Mouse (Mus musculus) forebrain, embryonic 15.5 days (tissue): Measurements from ENCODE around the gene Tmem138. TPM values are rescaled to one million over a fixed set of nuclear protein-coding genes. Genes with fewer than 3 reads are reported as not detected.
"Not testable (repeated sequence)": the region's sequence is repeated elsewhere in the genome, so short reads cannot be mapped to it uniquely, and the experiment has no call there.

Experiments used
- ATAC-seq: fragments of 200-750 bp; cut with Nextera tagmentation; replicated peaks from 2 replicates; pipeline ENCODE4 v1.8.0; 2017; ENCODE audit warnings: mild to moderate bottlenecking, moderate TSS enrichment, moderate library complexity
- H3K27ac ChIP-seq: fragments of 300-500 bp; sonication (generic); replicated peaks from 2 replicates; pipeline ENCODE4 v1.5.1; 2015; ENCODE audit warnings: mild to moderate bottlenecking, inconsistent platforms
- H3K27me3 ChIP-seq: fragments of 300-500 bp; sonication (generic); 2 replicates; pipeline ENCODE4 v1.6.1; 2015; ENCODE audit warnings: inconsistent platforms
- H3K36me3 ChIP-seq: fragments of 300-500 bp; sonication (generic); 2 replicates; pipeline ENCODE4 v1.6.1; 2015; ENCODE audit warnings: mild to moderate bottlenecking, inconsistent platforms
- H3K4me1 ChIP-seq: fragments of 300-500 bp; sonication (generic); 2 replicates; pipeline ENCODE4 v1.6.1; 2015; ENCODE audit warnings: inconsistent platforms
- H3K4me2 ChIP-seq: fragments of 300-500 bp; sonication (generic); replicated peaks from 2 replicates; pipeline ENCODE4 v1.6.1; 2015; ENCODE audit warnings: mild to moderate bottlenecking, inconsistent platforms
- H3K4me3 ChIP-seq: fragments of 300-500 bp; sonication (generic); 2 replicates; pipeline ENCODE4 v1.5.1; 2015; ENCODE audit warnings: mild to moderate bottlenecking, inconsistent platforms
- H3K9ac ChIP-seq: fragments of 300-500 bp; sonication (generic); replicated peaks from 2 replicates; pipeline ENCODE4 v1.6.1; 2015; ENCODE audit warnings: mild to moderate bottlenecking, inconsistent platforms
- H3K9me3 ChIP-seq: fragments of 300-500 bp; sonication (generic); 2 replicates; pipeline ENCODE4 v1.6.1; 2016; ENCODE audit warnings: inconsistent platforms
- WGBS: fragments of 180-500 bp; shearing (Covaris S2); methylation state at CpG from one replicate; pipeline ENCODE4 v1.1.7; 2015; ENCODE audit warnings: mixed read lengths; 5-methylcytosine and 5-hydroxymethylcytosine counted together
- polyA plus RNA-seq: library from polyadenylated mRNA; unstranded; fragments of >200 nt; fragmentation: Nextera tagmentation; extraction: Ambion mirVana; gene quantifications from 2 replicates; pipeline ENCODE4 v1.2.1, GENCODE M21; 2015

The Tmem138 gene
- polyA plus RNA-seq, 1 experiment from 2014 or later, result 40.5 TPM

GRCm38 (mm10) chr19:10562351-10562750 lies 14.8 kb downstream of the Tmem138 start:
- Histone ChIP-seq H3K9ac (no peak overlapping the region), H3K36me3 (no peaks in the 10 kb centered on the region), H3K9me3 (no peaks in the 10 kb centered on the region), H3K27me3 (no peaks in the 10 kb centered on the region), H3K4me1 (no peaks in the 10 kb centered on the region), H3K27ac (no peak overlapping the region), H3K4me2 (no peak overlapping the region), H3K4me3 (no peak overlapping the region)
- no peak for ATAC-seq
- WGBS, result 58% methylated on average over 5 of the region's 5 CpGs

- H3K4me2 ChIP-seq, result no peak overlapping the region
- no peaks in the 10 kb centered on the region for H3K4me1 ChIP-seq
- no peak overlapping the region for H3K4me3 ChIP-seq
- H3K9ac ChIP-seq, result no peak overlapping the region
- H3K27me3 ChIP-seq, result no peaks in the 10 kb centered on the region
- ATAC-seq, result no peak
- H3K36me3 ChIP-seq, result no peaks in the 10 kb centered on the region
- WGBS, result 73% methylated on average over 6 of the region's 6 CpGs
- no peaks in the 10 kb centered on the region for H3K9me3 ChIP-seq
- no peak overlapping the region for H3K27ac ChIP-seq
Observed at GRCm38 (mm10) chr19:10561558-10562314, 15.4 kb downstream of the Tmem138 start.

- Histone ChIP-seq H3K27ac (no peak overlapping the region), H3K27me3 (no peaks in the 10 kb centered on the region), H3K9me3 (no peaks in the 10 kb centered on the region), H3K4me1 (peaks cover 9% of the 10 kb centered on the region), H3K9ac (no peak overlapping the region), H3K4me3 (no peak overlapping the region), H3K36me3 (no peaks in the 10 kb centered on the region), H3K4me2 (no peak overlapping the region)
- 37% methylated on average over 5 of the region's 5 CpGs for WGBS
- no peak for ATAC-seq
Observed at GRCm38 (mm10) chr19:10560108-10560507, 17.1 kb downstream of the Tmem138 start.

- 74% methylated on average over 4 of the region's 4 CpGs for WGBS
- not testable (repeated sequence) for H3K9me3 ChIP-seq, H3K36me3 ChIP-seq, H3K4me2 ChIP-seq, ATAC-seq, H3K27me3 ChIP-seq, H3K9ac ChIP-seq, H3K27ac ChIP-seq, H3K4me3 ChIP-seq
- peaks cover 21% of the 10 kb centered on the region for H3K4me1 ChIP-seq
Observed at GRCm38 (mm10) chr19:10557837-10558375, 19.3 kb downstream of the Tmem138 start.

GRCm38 (mm10) chr19:10557430-10557829 lies 19.7 kb downstream of the Tmem138 start:
- Histone ChIP-seq H3K4me2 (no peak overlapping the region), H3K9me3 (no peaks in the 10 kb centered on the region), H3K27ac (no peak overlapping the region), H3K4me3 (no peak overlapping the region), H3K4me1 (peaks cover 21% of the 10 kb centered on the region), H3K36me3 (no peaks in the 10 kb centered on the region), H3K27me3 (no peaks in the 10 kb centered on the region), H3K9ac (no peak overlapping the region)
- ATAC-seq, result no peak
- 65% methylated on average over 2 of the region's 2 CpGs for WGBS

- Histone ChIP-seq H3K9me3 (no peaks in the 10 kb centered on the region), H3K4me2 (no peak overlapping the region), H3K36me3 (peaks cover 2% of the 10 kb centered on the region), H3K9ac (no peak overlapping the region), H3K27me3 (no peaks in the 10 kb centered on the region), H3K27ac (no peak overlapping the region), H3K4me1 (peaks cover 21% of the 10 kb centered on the region), H3K4me3 (no peak overlapping the region)
- ATAC-seq, result no peak
- WGBS, result 61% methylated on average over 2 of the region's 2 CpGs
Observed at GRCm38 (mm10) chr19:10557001-10557400, 20.2 kb downstream of the Tmem138 start.

- Histone ChIP-seq H3K9ac (peak within 1 kb of the TSS; percentile 69), H3K4me2 (peak within 1 kb of the TSS; percentile 83), H3K27me3 (no peaks in the 10 kb centered on the region), H3K27ac (peak within 1 kb of the TSS; percentile 84), H3K9me3 (no peaks in the 10 kb centered on the region), H3K4me1 (peaks cover 21% of the 10 kb centered on the region), H3K36me3 (peaks cover 13% of the 10 kb centered on the region), H3K4me3 (peak within 1 kb of the TSS; percentile 71)
- under 1% methylated on average over 43 of the region's 43 CpGs for WGBS
- peak; percentile 99 for ATAC-seq
Observed at GRCm38 (mm10) chr19:10555624-10556510, 21.3 kb downstream of the Tmem138 start, which contains the start of gene Tmem216. Gene Tmem216, minus strand, starts transcription at chr19:10556238.

GRCm38 (mm10) chr19:10539454-10539853 lies 37.7 kb downstream of the Tmem138 start:
- Histone ChIP-seq H3K9me3 (no peaks in the 10 kb centered on the region), H3K4me2 (no peak overlapping the region), H3K27ac (no peak overlapping the region), H3K9ac (no peak overlapping the region), H3K27me3 (no peaks in the 10 kb centered on the region), H3K4me1 (no peaks in the 10 kb centered on the region), H3K36me3 (peaks cover 87% of the 10 kb centered on the region), H3K4me3 (no peak overlapping the region)
- 96% methylated on average over 5 of the region's 5 CpGs for WGBS
- ATAC-seq, result no peak

- Histone ChIP-seq H3K9me3 (no peaks in the 10 kb centered on the region), H3K4me2 (no peak overlapping the region), H3K36me3 (peaks cover 52% of the 10 kb centered on the region), H3K27me3 (no peaks in the 10 kb centered on the region), H3K4me1 (peaks cover 23% of the 10 kb centered on the region), H3K4me3 (no peak overlapping the region), H3K9ac (no peak overlapping the region), H3K27ac (no peak overlapping the region)
- 93% methylated on average over 1 of the region's 1 CpGs for WGBS
- ATAC-seq, result no peak
Observed at GRCm38 (mm10) chr19:10530082-10530481, 47.1 kb downstream of the Tmem138 start.

GRCm38 (mm10) chr19:10525910-10526309 lies 51.3 kb downstream of the Tmem138 start, which contains the start of gene Sdhaf2:
Gene Sdhaf2, minus strand, starts transcription at chr19:10526142.
- no peak for ATAC-seq
- H3K27ac ChIP-seq, result peak within 1 kb of the TSS; percentile 94
- under 1% methylated on average over 11 of the region's 11 CpGs for WGBS

GRCm38 (mm10) chr19:10525106-10525901 lies 51.9 kb downstream of the Tmem138 start, which contains the start of gene Cpsf7:
Gene Cpsf7, plus strand, starts transcription at chr19:10525266.
- Histone ChIP-seq H3K27me3 (no peaks in the 10 kb centered on the region), H3K9ac (peak within 1 kb of the TSS; percentile 96), H3K36me3 (peaks cover 12% of the 10 kb centered on the region), H3K9me3 (no peaks in the 10 kb centered on the region), H3K4me1 (peaks cover 37% of the 10 kb centered on the region), H3K4me2 (peak within 1 kb of the TSS; percentile 70), H3K27ac (peak within 1 kb of the TSS; percentile 94), H3K4me3 (peak within 1 kb of the TSS; percentile 83)
- ATAC-seq, result peak; percentile 96
- under 1% methylated on average over 87 of the region's 93 CpGs for WGBS

More at GRCm38 (mm10) chr19:10525910-10526309, 51.3 kb downstream of the Tmem138 start, which contains the start of gene Sdhaf2:
- no peaks in the 10 kb centered on the region for H3K27me3 ChIP-seq
- peak within 1 kb of the TSS; percentile 96 for H3K9ac ChIP-seq
- peaks cover 18% of the 10 kb centered on the region for H3K36me3 ChIP-seq
- peak within 1 kb of the TSS; percentile 83 for H3K4me3 ChIP-seq
- peak within 1 kb of the TSS; percentile 70 for H3K4me2 ChIP-seq
- peaks cover 37% of the 10 kb centered on the region for H3K4me1 ChIP-seq
- no peaks in the 10 kb centered on the region for H3K9me3 ChIP-seq
